Mouse (Mus musculus) olfactory bulb, adult 2 months (tissue): ENCODE results near the gene Btbd9. TPM values are rescaled to one million over a fixed set of nuclear protein-coding genes. Genes with fewer than 3 reads are reported as not detected.

Experiments used
- H3K27ac ChIP-seq: fragments of 200-500 bp; 2 replicates; pipeline ENCODE4 v1.5.1; 2012; ENCODE audit warnings: low read depth, low read length; ENCODE audit not compliant: insufficient read depth
- H3K4me1 ChIP-seq: fragments of 200-500 bp; 2 replicates; pipeline ENCODE4 v1.6.1; 2012; ENCODE audit warnings: low read length; ENCODE audit not compliant: control insufficient read depth, insufficient read depth
- H3K4me3 ChIP-seq: fragments of 200-500 bp; 2 replicates; pipeline ENCODE4 v1.5.1; 2012; ENCODE audit warnings: mild to moderate bottlenecking, low read depth, low read length, moderate library complexity; ENCODE audit not compliant: insufficient read depth
- CTCF ChIP-seq: fragments of 200-500 bp; IDR thresholded peaks from 2 replicates; pipeline ENCODE4 v1.5.1; 2012; ENCODE audit warnings: low read depth, mild to moderate bottlenecking, low read length, moderate library complexity; ENCODE audit not compliant: insufficient read depth
- POLR2A ChIP-seq: fragments of 200-500 bp; IDR thresholded peaks from 2 replicates; pipeline ENCODE4 v1.6.1; 2012; ENCODE audit warnings: mild to moderate bottlenecking, low read depth, low read length, moderate library complexity; ENCODE audit not compliant: insufficient read depth
- WGBS: fragments of 180-500 bp; shearing (Covaris S2); methylation state at CpG from one replicate; pipeline ENCODE4 v1.1.7; 2018; 5-methylcytosine and 5-hydroxymethylcytosine counted together
- polyA plus RNA-seq: library from polyadenylated mRNA; stranded (reverse); fragments of >200 nt; gene quantifications from 2 replicates; pipeline ENCODE4 v1.2.4, GENCODE M21; 2012; ENCODE audit warnings: low replicate concordance; ENCODE audit not compliant: missing spikeins, insufficient read depth, insufficient read length

Btbd9 gene
- polyA plus RNA-seq, 1 experiment, result not detected

DNA sequence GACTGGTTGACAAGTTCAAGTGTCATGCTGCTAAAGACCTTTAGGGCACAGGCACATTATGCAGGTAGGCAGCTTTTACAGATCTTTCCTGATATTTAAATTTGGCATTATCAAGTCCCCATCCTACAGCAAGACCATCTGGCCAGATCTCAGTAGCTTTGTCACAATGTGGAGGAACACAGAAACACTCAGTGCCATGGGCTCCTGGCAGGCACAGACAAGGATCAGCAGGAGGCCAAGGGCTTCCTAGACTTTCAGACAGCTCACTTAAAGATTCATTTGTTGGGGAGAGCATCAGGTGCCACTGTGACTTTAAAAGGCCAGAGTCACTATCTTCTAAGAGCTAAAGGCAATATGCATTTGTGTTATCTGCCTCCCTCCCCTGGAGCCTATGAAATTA, 293.3 kb downstream of the Btbd9 start:
- no peak overlapping the region for H3K4me3 ChIP-seq
- TF ChIP-seq POLR2A (no peak), CTCF (no peak)
- H3K4me1 ChIP-seq, result peaks cover 2% of the 10 kb centered on the region; the same call in 1 of the 2 replicates
- no peak overlapping the region for H3K27ac ChIP-seq

DNA sequence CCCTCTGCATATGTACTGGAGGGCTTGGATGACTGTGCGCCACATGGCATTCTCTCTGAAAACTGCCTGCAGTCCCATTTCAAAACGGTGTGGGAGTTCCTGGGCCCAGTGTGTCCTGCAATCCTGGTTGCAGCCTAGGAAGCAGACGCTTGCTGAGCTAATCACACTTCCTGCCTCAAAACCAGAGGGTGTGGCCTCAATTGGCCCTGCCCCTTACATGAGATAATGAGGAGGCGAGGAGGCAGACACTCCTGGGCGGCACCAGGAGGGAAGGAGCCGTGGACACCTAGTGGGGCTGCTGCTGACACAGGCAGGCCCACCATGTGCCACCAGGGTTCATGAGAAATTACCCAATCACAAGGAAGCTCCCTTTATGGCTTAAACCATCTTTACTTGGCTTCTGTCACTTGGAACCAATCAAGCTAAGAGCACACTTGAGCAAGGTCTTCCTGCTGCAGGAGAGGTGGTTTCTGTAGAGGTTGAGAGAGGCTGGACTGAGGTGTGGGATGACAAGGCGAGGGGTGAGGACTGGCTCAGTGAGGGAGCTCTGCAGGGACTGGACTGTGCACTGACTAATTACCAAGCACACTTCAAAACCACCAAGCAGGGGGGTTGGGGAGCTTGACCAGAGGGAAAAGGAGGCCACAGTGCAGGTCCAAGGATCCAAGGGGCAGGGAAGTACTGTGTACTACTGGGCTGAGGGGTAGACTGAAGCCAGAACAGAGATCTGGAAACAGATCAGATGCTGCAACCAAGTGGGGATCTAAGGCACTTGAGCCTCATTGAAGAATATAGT, 295.8 kb downstream of the Btbd9 start:
- TF ChIP-seq POLR2A (no peak), CTCF (no peak)
- WGBS, result 87% methylated on average over 7 of the region's 7 CpGs
- no peak overlapping the region for H3K4me3 ChIP-seq
- peaks cover 2% of the 10 kb centered on the region; the same call in 1 of the 2 replicates for H3K4me1 ChIP-seq
- no peak overlapping the region for H3K27ac ChIP-seq

DNA sequence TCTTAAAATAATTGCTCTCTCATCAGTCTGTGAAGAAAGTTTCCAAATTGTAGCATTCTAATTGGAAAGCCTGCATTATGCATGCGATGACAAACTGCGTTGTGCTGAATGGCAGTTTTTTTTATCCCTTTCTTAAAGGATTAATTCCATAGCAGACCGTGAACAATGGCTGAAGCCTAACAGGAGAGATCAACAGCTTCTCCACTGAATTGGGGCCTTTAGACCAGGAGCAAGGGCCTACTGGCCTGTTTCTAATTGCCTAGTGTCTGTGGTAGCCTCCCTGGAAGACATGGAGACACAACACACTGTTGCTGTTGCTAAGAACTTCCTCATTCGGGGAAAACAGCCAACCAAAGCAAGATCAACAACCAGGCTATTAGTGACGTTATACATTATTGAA, 296.6 kb downstream of the Btbd9 start:
- Histone ChIP-seq H3K4me3 (no peak overlapping the region), H3K4me1 (peaks cover 2% of the 10 kb centered on the region; the same call in 1 of the 2 replicates), H3K27ac (no peak overlapping the region)
- WGBS, result 72% methylated on average over 5 of the region's 5 CpGs
- TF ChIP-seq CTCF (no peak), POLR2A (no peak)

DNA sequence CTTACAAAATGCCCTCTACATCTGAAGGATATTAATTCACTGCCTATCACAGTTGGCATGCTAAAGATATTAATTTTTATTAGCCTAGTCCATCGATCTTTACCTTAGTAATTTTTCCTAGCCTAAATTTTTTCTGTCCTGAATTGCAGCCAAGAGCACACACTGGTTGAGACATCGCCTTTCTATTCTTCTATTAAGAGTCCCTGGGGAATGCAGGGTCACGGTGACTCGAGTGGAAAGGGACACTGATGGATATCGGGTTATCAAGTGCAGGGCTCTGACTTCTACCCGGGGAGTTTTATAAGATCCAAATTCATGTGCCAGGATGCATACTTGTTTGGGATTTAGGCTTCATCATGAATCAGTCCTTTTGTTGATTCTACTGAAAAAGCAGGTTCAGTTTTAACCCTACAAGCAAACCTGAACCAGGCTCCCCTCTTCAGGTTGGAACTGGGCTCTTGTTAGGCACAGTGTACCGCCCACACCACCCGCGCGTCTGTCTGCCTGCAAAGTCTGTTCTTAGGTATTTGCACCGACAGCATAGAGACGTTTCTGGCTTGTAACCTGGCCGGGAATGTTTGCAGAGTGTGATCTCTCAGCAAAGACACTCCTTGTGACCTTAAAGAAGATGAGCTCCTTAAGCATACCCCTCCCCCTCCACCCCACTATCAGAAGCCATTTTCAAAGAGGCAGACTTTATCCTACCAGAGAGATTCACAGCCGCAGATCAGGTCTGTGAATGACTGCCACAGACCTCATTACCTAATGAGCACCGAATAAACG, 297.5 kb downstream of the Btbd9 start:
- peaks cover 2% of the 10 kb centered on the region; the same call in 1 of the 2 replicates for H3K4me1 ChIP-seq
- TF ChIP-seq CTCF (no peak), POLR2A (no peak)
- 61% methylated on average over 16 of the region's 16 CpGs for WGBS
- no peak overlapping the region for H3K27ac ChIP-seq
- H3K4me3 ChIP-seq, result no peak overlapping the region

GRCm38 (mm10) chr17:30276477-30276876, 299.8 kb downstream of the Btbd9 start:
- Histone ChIP-seq H3K4me3 (no peak overlapping the region), H3K27ac (no peak overlapping the region), H3K4me1 (peaks cover 2% of the 10 kb centered on the region; the same call in 1 of the 2 replicates)
- TF ChIP-seq CTCF, result no peak
- no peak for TF ChIP-seq POLR2A
- WGBS, result 96% methylated on average over 4 of the region's 4 CpGs

DNA sequence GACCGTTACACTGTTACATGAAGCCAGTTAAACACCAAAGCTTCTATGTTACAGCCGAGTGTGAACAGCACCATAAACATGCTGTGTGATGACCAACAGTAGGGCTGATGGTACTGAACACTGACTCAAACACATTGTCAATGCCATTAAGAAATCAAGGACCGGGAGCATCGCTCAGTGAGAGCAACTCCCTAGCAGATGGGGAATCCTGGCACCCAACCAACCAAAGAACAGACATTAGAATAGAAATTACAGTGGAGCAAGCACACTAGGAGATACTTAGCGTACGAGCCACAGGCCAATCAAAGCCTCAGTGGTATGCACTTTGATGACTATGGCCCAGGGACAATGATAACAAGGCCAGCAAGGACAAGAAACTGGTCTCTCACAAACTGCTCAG, 303.5 kb downstream of the Btbd9 start:
- no peak overlapping the region for H3K27ac ChIP-seq
- 66% methylated on average over 6 of the region's 6 CpGs for WGBS
- peaks cover 4% of the 10 kb centered on the region; the same call in 1 of the 2 replicates for H3K4me1 ChIP-seq
- TF ChIP-seq POLR2A, result no peak
- TF ChIP-seq CTCF, result no peak
- no peak overlapping the region for H3K4me3 ChIP-seq

- WGBS, result 78% methylated on average over 11 of the region's 11 CpGs
- H3K27ac ChIP-seq, result no peak overlapping the region
These were observed 306.9 kb downstream of the Btbd9 start for GRCm38 (mm10) chr17:30269136-30270063.

GRCm38 (mm10) chr17:30268456-30268855, 307.8 kb downstream of the Btbd9 start:
- H3K4me1 ChIP-seq, result peaks cover 4% of the 10 kb centered on the region; the same call in 1 of the 2 replicates
- 97% methylated on average over 8 of the region's 8 CpGs for WGBS
- no peak for TF ChIP-seq CTCF
- TF ChIP-seq POLR2A, result no peak
- H3K4me3 ChIP-seq, result no peak overlapping the region
- no peak overlapping the region for H3K27ac ChIP-seq

More at GRCm38 (mm10) chr17:30269136-30270063, 306.9 kb downstream of the Btbd9 start:
- TF ChIP-seq POLR2A (no peak), CTCF (no peak)
- H3K4me1 ChIP-seq, result peaks cover 4% of the 10 kb centered on the region; the same call in 1 of the 2 replicates
- H3K4me3 ChIP-seq, result no peak overlapping the region
